Mouse (Mus musculus): ENCODE data around the gene Ocln.

DNA sequence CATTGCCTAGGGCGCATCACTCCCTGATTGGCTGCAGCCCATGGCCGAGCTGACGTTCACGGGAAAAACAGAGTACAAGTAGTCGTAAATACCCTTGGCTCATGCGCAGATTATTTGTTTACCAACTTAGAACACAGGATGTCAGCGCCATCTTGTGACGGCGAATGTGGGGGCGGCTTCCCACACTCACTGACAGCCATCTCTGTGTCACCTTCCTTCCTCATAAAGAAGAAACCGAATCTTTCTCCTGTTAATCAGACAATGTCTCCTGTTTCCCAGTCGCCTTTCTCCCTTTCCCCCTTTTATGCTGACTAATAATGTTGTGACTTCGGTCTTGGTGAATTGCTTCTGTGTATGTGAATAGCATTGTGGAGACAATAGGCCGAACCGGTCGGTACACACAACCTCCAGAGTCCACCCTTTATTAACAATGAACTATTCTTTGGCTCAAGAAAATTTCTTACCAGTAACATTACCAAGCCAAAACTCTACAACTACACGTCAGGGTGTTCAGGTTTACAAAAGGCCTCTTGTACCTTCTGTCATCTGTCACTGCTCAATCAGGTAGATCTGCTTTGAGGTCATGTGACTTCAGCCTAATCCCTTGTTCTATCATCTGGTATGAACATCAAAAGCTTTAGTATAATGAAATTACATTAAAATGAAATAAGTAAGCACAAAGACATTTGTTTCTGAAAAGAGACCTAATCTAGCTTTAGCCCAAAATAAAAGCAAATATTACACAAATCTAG lies 41.7 kb upstream of the Ocln start:
- TF ChIP-seq POLR2A (IDR thresholded peaks at IDR 0.05; ENCODE audit: control insufficient read depth, extremely low read depth, insufficient read depth, low read length, poor library complexity) (no peak), CTCF (IDR thresholded peaks at IDR 0.05; ENCODE audit: borderline replicate concordance, control insufficient read depth, extremely low read depth, insufficient read depth, low read length, poor library complexity) (no peak)

All from thymus, adult 2 months (tissue).